Mouse (Mus musculus) heart, embryonic 16.5 days (tissue): ENCODE measurements around the gene Cd2ap. TPM values are rescaled to one million over a fixed set of nuclear protein-coding genes. Genes with fewer than 3 reads are reported as not detected.

ENCODE experiments used
- ATAC-seq: fragments of 200-750 bp; cut with Nextera tagmentation; replicated peaks from 2 replicates; pipeline ENCODE4 v1.8.0; 2017; ENCODE audit warnings: moderate number of reproducible peaks; ENCODE audit not compliant: insufficient read depth, low FRiP score; ENCODE audit errors: extremely low read depth
- H3K27ac ChIP-seq: fragments of 300-500 bp; sonication (generic); 2 replicates; pipeline ENCODE4 v1.5.1; 2014; ENCODE audit warnings: mild to moderate bottlenecking, low read length, control low read depth, moderate library complexity
- H3K27me3 ChIP-seq: fragments of 300-500 bp; sonication (generic); 2 replicates; pipeline ENCODE4 v1.6.1; 2014; ENCODE audit warnings: low read length, mixed read lengths; ENCODE audit not compliant: control insufficient read depth, insufficient read depth
- H3K36me3 ChIP-seq: fragments of 300-500 bp; sonication (generic); 2 replicates; pipeline ENCODE4 v1.6.1; 2014; ENCODE audit not compliant: control insufficient read depth, insufficient read depth
- H3K4me1 ChIP-seq: fragments of 300-500 bp; sonication (generic); 2 replicates; pipeline ENCODE4 v1.6.1; 2014; ENCODE audit warnings: low read length, mixed read lengths; ENCODE audit not compliant: control insufficient read depth, insufficient read depth
- H3K4me2 ChIP-seq: fragments of 300-500 bp; sonication (generic); 2 replicates; pipeline ENCODE4 v1.6.1; 2014; ENCODE audit warnings: low read depth, mild to moderate bottlenecking, control low read depth, low read length
- H3K4me3 ChIP-seq: fragments of 300-500 bp; sonication (generic); 2 replicates; pipeline ENCODE4 v1.5.1; 2014; ENCODE audit warnings: mild to moderate bottlenecking, control low read depth, low read length
- H3K9ac ChIP-seq: fragments of 300-500 bp; sonication (generic); 2 replicates; pipeline ENCODE4 v1.6.1; 2014; ENCODE audit warnings: low read length, control low read depth
- H3K9me3 ChIP-seq: fragments of 300-500 bp; sonication (generic); replicated peaks from 2 replicates; pipeline ENCODE4 v1.6.1; 2016; ENCODE audit warnings: low read length; ENCODE audit not compliant: control insufficient read depth
- WGBS: fragments of 180-500 bp; shearing (Covaris S2); extraction: QIAGEN DNeasy Blood & Tissue Kit; methylation state at CpG from one replicate; pipeline ENCODE4 v1.1.7; 2014; 5-methylcytosine and 5-hydroxymethylcytosine counted together
- polyA plus RNA-seq: library from polyadenylated mRNA; unstranded; fragments of >200 nt; fragmentation: Nextera tagmentation; extraction: Ambion mirVana; gene quantifications from 2 replicates; pipeline ENCODE4 v1.2.1, GENCODE M21; 2015

Cd2ap gene
- polyA plus RNA-seq, 1 experiment from 2014 or later = 13.7 TPM

- no peaks in the 10 kb centered on the region for H3K36me3 ChIP-seq
- no peaks in the 10 kb centered on the region for H3K27me3 ChIP-seq
- H3K4me3 ChIP-seq = peak overlapping the region; percentile 96
- H3K4me1 ChIP-seq = peaks cover 14% of the 10 kb centered on the region
- 25% methylated on average over 13 of the region's 13 CpGs for WGBS
- H3K9ac ChIP-seq = peak overlapping the region; percentile 100
- no peak for ATAC-seq
- H3K4me2 ChIP-seq = peak overlapping the region; percentile 85
- no peaks in the 10 kb centered on the region for H3K9me3 ChIP-seq
- peak overlapping the region; percentile 98 for H3K27ac ChIP-seq
These were observed 500 bp upstream of the Cd2ap start for GRCm38 (mm10) chr17:42876904-42877425.

DNA sequence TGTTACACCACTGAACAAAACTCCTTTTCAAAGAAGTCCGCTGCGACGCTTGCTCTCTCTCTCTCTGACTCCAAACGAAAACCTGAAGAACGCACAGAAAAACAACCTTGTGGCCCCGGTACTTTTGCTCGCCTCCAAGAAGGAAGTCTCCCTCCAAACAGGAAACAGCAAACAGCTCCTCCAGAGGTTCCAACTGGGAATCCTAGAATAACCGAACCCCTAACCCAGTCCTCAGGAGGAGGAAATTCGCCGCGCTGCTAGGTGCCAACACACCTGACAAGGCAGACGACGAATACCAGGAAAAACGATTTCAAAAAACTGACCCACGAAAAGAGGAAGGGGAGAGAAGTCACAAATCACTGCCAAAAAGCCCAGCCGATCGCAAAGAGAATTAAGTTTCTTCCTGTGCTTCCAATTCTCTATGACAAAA, 879 bp downstream of the Cd2ap start:
- peak overlapping the region; percentile 100 for H3K9ac ChIP-seq
- WGBS = under 1% methylated on average over 17 of the region's 17 CpGs
- H3K9me3 ChIP-seq = no peaks in the 10 kb centered on the region
- H3K4me2 ChIP-seq = peak overlapping the region; percentile 85
- H3K4me1 ChIP-seq = peaks cover 18% of the 10 kb centered on the region
- ATAC-seq = no peak
- H3K27me3 ChIP-seq = no peaks in the 10 kb centered on the region
- peak overlapping the region; percentile 96 for H3K4me3 ChIP-seq
- H3K27ac ChIP-seq = peak overlapping the region; percentile 98
- no peaks in the 10 kb centered on the region for H3K36me3 ChIP-seq

GRCm38 (mm10) chr17:42875015-42875414, 1.4 kb downstream of the Cd2ap start:
- no peaks in the 10 kb centered on the region for H3K36me3 ChIP-seq
- WGBS = 16% methylated on average over 6 of the region's 6 CpGs
- ATAC-seq = no peak
- H3K9me3 ChIP-seq = no peaks in the 10 kb centered on the region
- peak overlapping the region; percentile 85 for H3K4me2 ChIP-seq
- H3K4me3 ChIP-seq = peak overlapping the region; percentile 96
- H3K4me1 ChIP-seq = peaks cover 21% of the 10 kb centered on the region
- no peaks in the 10 kb centered on the region for H3K27me3 ChIP-seq
- H3K9ac ChIP-seq = peak overlapping the region; percentile 100
- peak overlapping the region; percentile 98 for H3K27ac ChIP-seq

- no peak overlapping the region for H3K9ac ChIP-seq
- no peak for ATAC-seq
- H3K27ac ChIP-seq = no peak overlapping the region
- H3K9me3 ChIP-seq = no peaks in the 10 kb centered on the region
- H3K4me3 ChIP-seq = no peak overlapping the region
- no peak overlapping the region for H3K4me2 ChIP-seq
- peaks cover 2% of the 10 kb centered on the region; the same call in 1 of the 2 replicates for H3K36me3 ChIP-seq
- H3K4me1 ChIP-seq = peaks cover 19% of the 10 kb centered on the region
- no peaks in the 10 kb centered on the region for H3K27me3 ChIP-seq
These were observed 6.0 kb downstream of the Cd2ap start for GRCm38 (mm10) chr17:42870465-42870864.

- Histone ChIP-seq H3K9me3 (no peaks in the 10 kb centered on the region), H3K9ac (no peak overlapping the region), H3K27me3 (no peaks in the 10 kb centered on the region), H3K4me2 (no peak overlapping the region), H3K36me3 (peaks cover 2% of the 10 kb centered on the region; the same call in 1 of the 2 replicates), H3K27ac (no peak overlapping the region), H3K4me3 (no peak overlapping the region), H3K4me1 (peaks cover 6% of the 10 kb centered on the region; the same call in 1 of the 2 replicates)
- ATAC-seq = no peak
- WGBS = 82% methylated on average over 3 of the region's 3 CpGs
These were observed 13.3 kb downstream of the Cd2ap start for GRCm38 (mm10) chr17:42863186-42863585.

GRCm38 (mm10) chr17:42860370-42860769, 16.1 kb downstream of the Cd2ap start:
- 81% methylated on average over 1 of the region's 1 CpGs for WGBS
- Histone ChIP-seq H3K9ac (no peak overlapping the region), H3K4me1 (peaks cover 8% of the 10 kb centered on the region; the same call in 1 of the 2 replicates), H3K27ac (no peak overlapping the region), H3K9me3 (no peaks in the 10 kb centered on the region), H3K4me2 (no peak overlapping the region), H3K4me3 (no peak overlapping the region), H3K36me3 (no peaks in the 10 kb centered on the region), H3K27me3 (no peaks in the 10 kb centered on the region)
- no peak for ATAC-seq

DNA sequence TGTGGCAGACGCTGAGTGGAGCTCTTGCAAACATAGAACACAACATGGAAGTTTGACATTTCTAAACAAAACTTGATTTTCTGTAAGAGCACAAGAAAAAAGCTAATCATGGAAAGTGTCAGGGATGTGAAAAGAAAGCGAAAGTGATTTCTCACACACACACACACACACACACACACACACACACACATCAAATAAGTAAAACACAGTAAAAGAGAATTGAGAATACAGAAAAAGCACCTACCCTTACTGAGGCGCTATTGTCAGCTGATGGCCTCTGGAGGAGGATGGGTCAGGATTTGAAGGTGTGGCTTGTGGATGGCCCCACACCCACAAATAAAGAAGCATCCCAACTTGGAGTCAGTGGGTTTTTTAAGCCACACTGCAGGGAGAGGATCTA, 19.0 kb downstream of the Cd2ap start:
- Histone ChIP-seq H3K27me3 (no peaks in the 10 kb centered on the region), H3K4me1 (peaks cover 6% of the 10 kb centered on the region; the same call in 1 of the 2 replicates), H3K9me3 (no peaks in the 10 kb centered on the region), H3K27ac (no peak overlapping the region), H3K36me3 (no peaks in the 10 kb centered on the region), H3K4me2 (no peak overlapping the region), H3K9ac (no peak overlapping the region), H3K4me3 (no peak overlapping the region)
- 77% methylated on average over 3 of the region's 3 CpGs for WGBS
- no peak for ATAC-seq

GRCm38 (mm10) chr17:42847108-42847507, 29.4 kb downstream of the Cd2ap start:
- WGBS = 80% methylated on average over 2 of the region's 2 CpGs
- ATAC-seq = no peak
- Histone ChIP-seq H3K4me2 (no peak overlapping the region), H3K9me3 (no peaks in the 10 kb centered on the region), H3K4me3 (no peak overlapping the region), H3K27me3 (no peaks in the 10 kb centered on the region), H3K27ac (no peak overlapping the region), H3K36me3 (peaks cover 14% of the 10 kb centered on the region), H3K9ac (no peak overlapping the region), H3K4me1 (no peaks in the 10 kb centered on the region)

GRCm38 (mm10) chr17:42837193-42837592, 39.3 kb downstream of the Cd2ap start:
- WGBS = 66% methylated on average over 2 of the region's 2 CpGs
- H3K27me3 ChIP-seq = no peaks in the 10 kb centered on the region
- H3K9me3 ChIP-seq = no peaks in the 10 kb centered on the region
- H3K9ac ChIP-seq = no peak overlapping the region
- peaks cover 12% of the 10 kb centered on the region for H3K36me3 ChIP-seq
- H3K4me3 ChIP-seq = no peak overlapping the region
- no peak overlapping the region for H3K4me2 ChIP-seq
- no peak overlapping the region for H3K27ac ChIP-seq
- H3K4me1 ChIP-seq = peaks cover 8% of the 10 kb centered on the region; the same call in 1 of the 2 replicates
- no peak for ATAC-seq
